Mouse (Mus musculus) heart, postnatal 0 days (tissue): ENCODE data around the gene Plch2. TPM values are rescaled to one million over a fixed set of nuclear protein-coding genes. Genes with fewer than 3 reads are reported as not detected.

Experiments used
- ATAC-seq: fragments of 200-750 bp; cut with Nextera tagmentation; 2 replicates; pipeline ENCODE4 v1.8.0; 2017; ENCODE audit warnings: low read depth, moderate number of reproducible peaks, moderate library complexity; ENCODE audit not compliant: insufficient read depth
- DNase-seq: peaks from one replicate; pipeline ENCODE4 v3.0.0-alpha.2; 2016; ENCODE audit warnings: low spot score
- H3K27ac ChIP-seq: fragments of 300-500 bp; sonication (generic); 2 replicates; pipeline ENCODE4 v1.5.1; 2014; ENCODE audit warnings: low read depth, mild to moderate bottlenecking
- H3K27me3 ChIP-seq: fragments of 300-500 bp; sonication (generic); 2 replicates; pipeline ENCODE4 v1.6.1; 2014; ENCODE audit warnings: low read length, mixed read lengths; ENCODE audit not compliant: control insufficient read depth, insufficient read depth
- H3K36me3 ChIP-seq: fragments of 300-500 bp; sonication (generic); replicated peaks from 2 replicates; pipeline ENCODE4 v1.6.1; 2014; ENCODE audit warnings: low read length, mixed read lengths; ENCODE audit not compliant: control insufficient read depth, insufficient read depth
- H3K4me1 ChIP-seq: fragments of 300-500 bp; sonication (generic); 2 replicates; pipeline ENCODE4 v1.6.1; 2014; ENCODE audit warnings: antibody characterized with exemption; ENCODE audit not compliant: control insufficient read depth, insufficient read depth
- H3K4me2 ChIP-seq: fragments of 300-500 bp; sonication (generic); 2 replicates; pipeline ENCODE4 v1.6.1; 2014; ENCODE audit warnings: low read depth, mild to moderate bottlenecking, low read length, moderate library complexity
- H3K4me3 ChIP-seq: fragments of 300-500 bp; sonication (generic); 2 replicates; pipeline ENCODE4 v1.5.1; 2014; ENCODE audit warnings: low read depth, low read length
- H3K9ac ChIP-seq: fragments of 300-500 bp; sonication (generic); replicated peaks from 2 replicates; pipeline ENCODE4 v1.6.1; 2014; ENCODE audit warnings: low read depth, low read length, mixed read lengths
- H3K9me3 ChIP-seq: fragments of 300-500 bp; sonication (generic); replicated peaks from 2 replicates; pipeline ENCODE4 v1.6.1; 2016; ENCODE audit warnings: low read length; ENCODE audit not compliant: control insufficient read depth
- CTCF ChIP-seq: IDR thresholded peaks from 2 replicates; pipeline ENCODE4 v1.5.1; 2016; ENCODE audit warnings: antibody characterized with exemption, control low read depth, low read depth
- EP300 ChIP-seq: IDR thresholded peaks from 2 replicates; pipeline ENCODE4 v1.6.1; 2016; ENCODE audit warnings: antibody characterized with exemption, low read depth
- WGBS: fragments of 180-500 bp; shearing (Covaris S2); extraction: QIAGEN DNeasy Blood & Tissue Kit; methylation state at CpG from one replicate; pipeline ENCODE4 v1.1.7; 2014; 5-methylcytosine and 5-hydroxymethylcytosine counted together
- polyA plus RNA-seq: library from polyadenylated mRNA; unstranded; fragments of >200 nt; fragmentation: Nextera tagmentation; extraction: Ambion mirVana; gene quantifications from 2 replicates; pipeline ENCODE4 v1.2.1, GENCODE M21; 2015
- total RNA-seq: library from RNA; depleted of rRNA; stranded (reverse); fragments of >200 nt; gene quantifications from 2 replicates; pipeline ENCODE4 v1.2.3, GENCODE M21; 2014; ENCODE audit warnings: low replicate concordance

Gene Plch2
- total and polyA plus RNA-seq, 2 experiments from 2014 or later: 0.05 to 0.15 TPM

DNA sequence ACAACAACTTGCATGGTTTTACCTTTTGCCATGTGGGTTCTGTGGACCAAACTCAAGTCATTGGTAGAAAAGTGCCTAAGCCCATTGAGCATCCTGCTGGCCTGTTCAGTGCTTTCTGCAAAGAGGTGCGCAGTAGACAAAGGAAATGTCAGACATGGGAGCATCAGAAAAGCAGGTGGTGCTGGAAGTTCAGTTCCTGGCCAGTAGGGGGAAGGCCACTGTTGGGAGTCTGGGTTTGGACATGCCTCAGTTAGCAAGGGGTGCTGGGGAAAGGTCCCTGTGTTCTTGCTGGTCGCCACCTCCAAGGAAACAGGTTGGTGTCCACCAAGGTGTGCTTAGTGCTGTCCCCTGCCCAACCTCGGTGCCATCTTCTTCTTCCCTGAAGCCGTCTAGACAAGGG is 76.5 kb downstream of the Plch2 start:
- Histone ChIP-seq H3K4me3 (no peak overlapping the region), H3K27ac (no peak overlapping the region), H3K36me3 (peaks cover 65% of the 10 kb centered on the region), H3K4me2 (no peak overlapping the region), H3K4me1 (no peaks in the 10 kb centered on the region), H3K27me3 (0 out of 2 replicates have a peak, but pooled peaks cover 12% of the 10 kb centered on the region), H3K9ac (no peak overlapping the region), H3K9me3 (no peaks in the 10 kb centered on the region)
- 95% methylated on average over 4 of the region's 4 CpGs for WGBS
- TF ChIP-seq EP300: no peak
- peak; percentile 27 for TF ChIP-seq CTCF
- DNase-seq (no peak), ATAC-seq (no peak)

DNA sequence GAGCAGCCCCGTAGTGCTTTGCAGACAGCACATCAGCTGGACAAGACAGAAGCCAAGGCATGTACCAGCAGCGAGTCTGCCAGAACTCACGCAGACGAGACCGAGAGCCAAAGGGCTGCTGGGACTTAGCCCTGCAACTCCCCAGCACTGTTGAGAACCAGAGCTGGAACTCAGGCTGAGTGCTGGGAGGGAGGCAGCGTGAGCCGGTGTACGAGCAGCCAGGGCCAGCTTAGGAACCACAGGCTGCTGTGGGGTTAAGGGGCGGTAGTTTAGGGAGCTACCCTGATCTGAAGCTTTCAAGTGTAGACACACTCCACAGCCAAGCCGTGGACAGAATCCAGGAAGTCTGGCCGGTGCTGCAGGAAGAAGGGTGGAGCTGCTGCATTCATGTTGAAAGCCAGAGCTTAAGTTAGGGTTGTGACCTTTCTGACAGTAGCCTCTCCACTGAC is 82.4 kb downstream of the Plch2 start:
- ATAC-seq (no peak), DNase-seq (no peak)
- Histone ChIP-seq H3K9me3 (no peaks in the 10 kb centered on the region), H3K27ac (no peak overlapping the region), H3K9ac (no peak overlapping the region), H3K27me3 (no peaks in the 10 kb centered on the region), H3K4me3 (no peak overlapping the region), H3K4me1 (no peaks in the 10 kb centered on the region), H3K4me2 (no peak overlapping the region), H3K36me3 (peaks cover 100% of the 10 kb centered on the region)
- TF ChIP-seq CTCF (no peak), EP300 (no peak)
- WGBS: 71% methylated on average over 11 of the region's 11 CpGs

GRCm38 (mm10) chr4:154972546-154972945 is 84.0 kb downstream of the Plch2 start:
- H3K9me3 ChIP-seq: no peaks in the 10 kb centered on the region
- no peak overlapping the region for H3K4me3 ChIP-seq
- WGBS: 94% methylated on average over 12 of the region's 12 CpGs
- H3K27ac ChIP-seq: no peak overlapping the region
- DNase-seq: no peak
- no peaks in the 10 kb centered on the region for H3K4me1 ChIP-seq
- no peak overlapping the region for H3K4me2 ChIP-seq
- ATAC-seq: no peak
- H3K27me3 ChIP-seq: no peaks in the 10 kb centered on the region
- TF ChIP-seq EP300 (no peak), CTCF (no peak)
- peaks cover 87% of the 10 kb centered on the region for H3K36me3 ChIP-seq
- no peak overlapping the region for H3K9ac ChIP-seq

DNA sequence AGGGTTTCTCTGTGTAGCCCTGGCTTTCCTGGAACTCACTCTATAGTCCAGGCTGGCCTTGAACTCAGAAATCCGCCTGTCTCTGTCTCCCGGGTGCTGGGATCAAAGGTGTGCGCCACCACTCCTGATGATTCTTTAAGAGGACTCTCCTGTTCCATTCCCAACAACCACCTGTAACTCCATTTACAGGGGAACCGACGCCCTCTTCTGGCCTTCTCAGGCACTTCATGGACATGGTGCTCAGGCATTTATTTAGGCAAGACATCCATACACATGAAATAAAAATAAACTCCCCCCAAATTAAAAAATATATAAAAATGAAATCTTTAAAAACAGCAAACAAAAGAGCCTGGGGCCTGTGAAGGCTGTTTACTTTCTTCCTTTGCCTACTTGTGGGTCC is 89.4 kb downstream of the Plch2 start:
- H3K9ac ChIP-seq: no peak overlapping the region
- H3K27ac ChIP-seq: no peak overlapping the region
- peaks cover 17% of the 10 kb centered on the region for H3K4me1 ChIP-seq
- 67% methylated on average over 5 of the region's 5 CpGs for WGBS
- no peak for DNase-seq
- no peaks in the 10 kb centered on the region for H3K9me3 ChIP-seq
- no peak overlapping the region for H3K4me2 ChIP-seq
- H3K27me3 ChIP-seq: peaks cover 8% of the 10 kb centered on the region
- no peak for ATAC-seq
- H3K4me3 ChIP-seq: no peak overlapping the region
- peaks cover 34% of the 10 kb centered on the region for H3K36me3 ChIP-seq
- TF ChIP-seq EP300: no peak
- peak; percentile 16; the same call in 1 of the 2 replicates for TF ChIP-seq CTCF

DNA sequence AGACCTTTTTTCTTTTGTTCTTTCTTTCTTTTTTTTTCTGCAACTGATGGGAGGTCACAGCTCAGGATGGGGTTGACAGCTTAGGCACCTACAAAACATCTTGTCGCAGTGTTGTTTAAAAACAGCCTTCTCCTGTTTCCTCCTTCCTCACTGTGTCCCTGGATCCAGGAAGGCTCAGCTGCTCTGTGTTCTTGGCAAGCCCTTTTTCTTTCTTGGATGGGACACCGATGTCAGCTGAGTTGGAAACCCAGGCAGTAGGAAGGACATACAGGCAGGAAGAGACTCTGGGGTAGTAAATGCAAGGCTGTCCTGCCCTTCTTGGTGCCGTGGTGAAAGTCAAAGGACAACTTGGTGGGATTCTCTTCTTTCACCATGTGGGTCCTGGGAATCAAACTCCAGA is 90.7 kb downstream of the Plch2 start:
- Histone ChIP-seq H3K9ac (peak overlapping the region; percentile 18), H3K27ac (peak overlapping the region; percentile 62; the same call in 1 of the 2 replicates), H3K27me3 (peaks cover 21% of the 10 kb centered on the region), H3K4me2 (peak overlapping the region; percentile 93; the same call in 1 of the 2 replicates), H3K4me3 (no peak overlapping the region), H3K36me3 (peaks cover 21% of the 10 kb centered on the region), H3K4me1 (peaks cover 21% of the 10 kb centered on the region), H3K9me3 (no peaks in the 10 kb centered on the region)
- TF ChIP-seq CTCF (no peak), EP300 (no peak)
- DNase-seq: no peak
- ATAC-seq: no peak
- WGBS: 35% methylated on average over 3 of the region's 3 CpGs
